Mouse (Mus musculus) C2C12 (cell line): ENCODE data around the gene Hectd1. TPM values are rescaled to one million over a fixed set of nuclear protein-coding genes. Genes with fewer than 3 reads are reported as not detected.

Experiments
- H3K27me3 ChIP-seq: one replicate; pipeline ENCODE4 v1.6.1; 2011; ENCODE audit not compliant: control insufficient read depth, insufficient read depth, insufficient read length
- H3K36me3 ChIP-seq: one replicate; pipeline ENCODE4 v1.6.1; 2011; ENCODE audit not compliant: control insufficient read depth, insufficient read depth
- H3K4me3 ChIP-seq: one replicate; pipeline ENCODE4 v1.5.1; 2011; ENCODE audit warnings: mild to moderate bottlenecking, control low read depth; ENCODE audit not compliant: poor library complexity, insufficient read depth, severe bottlenecking
- H3K79me2 ChIP-seq: one replicate; pipeline ENCODE4 v1.6.1; 2011; ENCODE audit not compliant: control insufficient read depth, insufficient read depth
- H3K79me3 ChIP-seq: one replicate; pipeline ENCODE4 v1.6.1; 2011; ENCODE audit warnings: low read depth, control low read depth
- H3ac ChIP-seq: one replicate; pipeline ENCODE3; 2011; ENCODE audit warnings: low read depth; ENCODE audit not compliant: control insufficient read depth, insufficient read length
- CEBPB ChIP-seq: IDR thresholded peaks from one replicate; pipeline ENCODE4 v1.6.1; 2011; ENCODE audit warnings: low read depth, mild to moderate bottlenecking, control low read depth, moderate library complexity
- CTCF ChIP-seq: IDR thresholded peaks from one replicate; pipeline ENCODE4 v1.5.1; 2011; ENCODE audit not compliant: control insufficient read depth, insufficient read depth, insufficient read length
- FOSL1 ChIP-seq: IDR thresholded peaks from one replicate; pipeline ENCODE4 v1.8.0; 2011; ENCODE audit warnings: mild to moderate bottlenecking, low read length; ENCODE audit not compliant: poor library complexity, insufficient read depth, severe bottlenecking
- MAX ChIP-seq: IDR thresholded peaks from one replicate; pipeline ENCODE4 v1.6.1; 2011; ENCODE audit warnings: mild to moderate bottlenecking, control low read depth
- MYOD1 ChIP-seq: IDR thresholded peaks from one replicate; pipeline ENCODE4 v1.6.1; 2011; ENCODE audit warnings: low read depth; ENCODE audit not compliant: control insufficient read depth, insufficient read length
- MYOG ChIP-seq: IDR thresholded peaks from one replicate; pipeline ENCODE4 v1.6.1; 2011; ENCODE audit not compliant: control insufficient read depth, insufficient read length; ENCODE audit errors: extremely low read depth
- USF1 ChIP-seq: IDR thresholded peaks from one replicate; pipeline ENCODE4 v1.6.1; 2011; ENCODE audit warnings: low read depth, mild to moderate bottlenecking, control low read depth, moderate library complexity
- polyA plus RNA-seq: library from polyadenylated mRNA; unstranded; fragments of >200 nt; fragmentation: generic; extraction: Trizol; gene quantifications from one replicate; pipeline ENCODE4 v1.2.1, GENCODE M21; 2012; ENCODE audit warnings: missing spikeins

Hectd1 gene
- polyA plus RNA-seq, 1 experiment, result 17.4 TPM

GRCm38 (mm10) chr12:51865790-51866179 is 36.4 kb upstream of the Hectd1 start:
- H3K27me3 ChIP-seq, result no peaks in the 10 kb centered on the region
- H3K36me3 ChIP-seq, result no peaks in the 10 kb centered on the region
- no peak overlapping the region for H3K4me3 ChIP-seq
- TF ChIP-seq USF1 (peak; percentile 16), MAX (no peak), MYOG (no peak), CEBPB (peak; percentile 33), MYOD1 (no peak)
- H3K79me3 ChIP-seq, result no peaks in the 10 kb centered on the region
- H3K79me2 ChIP-seq, result no peaks in the 10 kb centered on the region
- no peak overlapping the region for H3ac ChIP-seq

GRCm38 (mm10) chr12:51865061-51865789 is 35.9 kb upstream of the Hectd1 start:
- Histone ChIP-seq H3K36me3 (no peaks in the 10 kb centered on the region), H3K79me3 (no peaks in the 10 kb centered on the region), H3K27me3 (no peaks in the 10 kb centered on the region), H3K4me3 (no peak overlapping the region), H3K79me2 (no peaks in the 10 kb centered on the region), H3ac (no peak overlapping the region)
- TF ChIP-seq MYOD1 (peak; percentile 17), MAX (peak; percentile 55), CEBPB (peak; percentile 38), CTCF (no peak), FOSL1 (peak; percentile 58), USF1 (no peak)

GRCm38 (mm10) chr12:51863116-51864002 is 34.0 kb upstream of the Hectd1 start:
- Histone ChIP-seq H3K79me3 (no peaks in the 10 kb centered on the region), H3K36me3 (no peaks in the 10 kb centered on the region), H3K27me3 (no peaks in the 10 kb centered on the region), H3K79me2 (no peaks in the 10 kb centered on the region), H3ac (no peak overlapping the region), H3K4me3 (no peak overlapping the region)
- no peak for TF ChIP-seq CEBPB
- no peak for TF ChIP-seq USF1
- TF ChIP-seq FOSL1, result no peak
- TF ChIP-seq MYOD1, result no peak
- TF ChIP-seq MYOG, result no peak
- TF ChIP-seq CTCF, result no peak
- TF ChIP-seq MAX, result no peak

GRCm38 (mm10) chr12:51858134-51859028 is 29.0 kb upstream of the Hectd1 start:
- TF ChIP-seq FOSL1 (no peak), MYOD1 (no peak), MYOG (no peak), CTCF (no peak)
- Histone ChIP-seq H3K36me3 (no peaks in the 10 kb centered on the region), H3K27me3 (no peaks in the 10 kb centered on the region)

GRCm38 (mm10) chr12:51856768-51857295 is 27.5 kb upstream of the Hectd1 start:
- Histone ChIP-seq H3K27me3 (no peaks in the 10 kb centered on the region), H3K4me3 (no peak overlapping the region), H3K79me2 (no peaks in the 10 kb centered on the region), H3K79me3 (no peaks in the 10 kb centered on the region), H3ac (no peak overlapping the region), H3K36me3 (no peaks in the 10 kb centered on the region)
- TF ChIP-seq MYOG (no peak), USF1 (no peak), CTCF (no peak), MAX (no peak), MYOD1 (no peak), CEBPB (no peak), FOSL1 (no peak)

More at GRCm38 (mm10) chr12:51858134-51859028, 29.0 kb upstream of the Hectd1 start:
- no peak overlapping the region for H3ac ChIP-seq
- H3K4me3 ChIP-seq, result no peak overlapping the region
- no peaks in the 10 kb centered on the region for H3K79me3 ChIP-seq
- no peaks in the 10 kb centered on the region for H3K79me2 ChIP-seq
